Mouse (Mus musculus) forebrain, embryonic 12.5 days (tissue): ENCODE measurements around the gene Ptpn13. TPM values are rescaled to one million over a fixed set of nuclear protein-coding genes. Genes with fewer than 3 reads are reported as not detected.

ENCODE experiments used
- ATAC-seq: fragments of 200-750 bp; cut with Nextera tagmentation; 2 replicates; pipeline ENCODE4 v1.8.0; 2017; ENCODE audit warnings: moderate TSS enrichment; ENCODE audit not compliant: low FRiP score
- H3K27ac ChIP-seq: fragments of 300-500 bp; sonication (generic); 2 replicates; pipeline ENCODE4 v1.5.1; 2016; ENCODE audit warnings: mild to moderate bottlenecking
- H3K27me3 ChIP-seq: fragments of 300-500 bp; sonication (generic); 2 replicates; pipeline ENCODE4 v1.6.1; 2016; ENCODE audit warnings: mild to moderate bottlenecking
- H3K36me3 ChIP-seq: fragments of 300-500 bp; sonication (generic); replicated peaks from 2 replicates; pipeline ENCODE4 v1.6.1; 2016; ENCODE audit warnings: mild to moderate bottlenecking
- H3K4me1 ChIP-seq: fragments of 300-500 bp; sonication (generic); 2 replicates; pipeline ENCODE4 v1.6.1; 2016
- H3K4me2 ChIP-seq: fragments of 300-500 bp; sonication (generic); 2 replicates; pipeline ENCODE4 v1.6.1; 2016; ENCODE audit warnings: mild to moderate bottlenecking, moderate library complexity
- H3K4me3 ChIP-seq: fragments of 300-500 bp; sonication (generic); replicated peaks from 2 replicates; pipeline ENCODE4 v1.5.1; 2016; ENCODE audit warnings: mild to moderate bottlenecking
- H3K9ac ChIP-seq: fragments of 300-500 bp; sonication (generic); 2 replicates; pipeline ENCODE4 v1.6.1; 2016; ENCODE audit warnings: mild to moderate bottlenecking
- H3K9me3 ChIP-seq: fragments of 300-500 bp; sonication (generic); 2 replicates; pipeline ENCODE4 v1.6.1; 2016
- WGBS: fragments of 180-500 bp; shearing (Covaris S2); methylation state at CpG from one replicate; pipeline ENCODE4 v1.1.7; 2016; 5-methylcytosine and 5-hydroxymethylcytosine counted together
- polyA plus RNA-seq: library from polyadenylated mRNA; unstranded; fragments of >200 nt; fragmentation: Nextera tagmentation; extraction: Ambion mirVana; gene quantifications from 2 replicates; pipeline ENCODE4 v1.2.1, GENCODE M21; 2016

Ptpn13 gene
- polyA plus RNA-seq, 1 experiment from 2014 or later: 14.4 TPM

DNA sequence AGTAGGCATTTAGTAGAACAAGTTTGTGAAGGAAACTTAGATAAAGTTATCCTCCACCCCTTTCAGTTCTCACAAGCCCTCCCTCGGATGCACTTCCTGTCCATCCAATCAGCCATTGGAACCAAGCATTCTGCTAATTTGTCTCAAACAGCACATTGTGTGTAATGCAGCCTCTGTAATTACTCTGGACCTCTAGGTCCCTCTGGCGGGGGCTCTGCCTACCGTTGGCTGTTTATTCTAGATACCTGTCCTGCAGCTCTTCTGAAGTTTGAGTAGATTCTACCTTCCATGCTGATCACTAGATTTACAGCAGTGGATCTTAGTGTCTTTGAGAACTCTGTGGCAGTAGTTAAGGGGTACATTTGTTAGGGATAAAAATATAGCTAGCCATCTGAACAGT is 109.5 kb downstream of the Ptpn13 start:
- 70% methylated on average over 3 of the region's 3 CpGs for WGBS
- Histone ChIP-seq H3K9ac (no peak overlapping the region), H3K4me2 (no peak overlapping the region), H3K9me3 (no peaks in the 10 kb centered on the region), H3K4me1 (0 out of 2 replicates have a peak, but pooled peaks cover 10% of the 10 kb centered on the region), H3K27me3 (no peaks in the 10 kb centered on the region), H3K4me3 (no peak overlapping the region), H3K27ac (no peak overlapping the region), H3K36me3 (peaks cover 14% of the 10 kb centered on the region)
- no peak for ATAC-seq

DNA sequence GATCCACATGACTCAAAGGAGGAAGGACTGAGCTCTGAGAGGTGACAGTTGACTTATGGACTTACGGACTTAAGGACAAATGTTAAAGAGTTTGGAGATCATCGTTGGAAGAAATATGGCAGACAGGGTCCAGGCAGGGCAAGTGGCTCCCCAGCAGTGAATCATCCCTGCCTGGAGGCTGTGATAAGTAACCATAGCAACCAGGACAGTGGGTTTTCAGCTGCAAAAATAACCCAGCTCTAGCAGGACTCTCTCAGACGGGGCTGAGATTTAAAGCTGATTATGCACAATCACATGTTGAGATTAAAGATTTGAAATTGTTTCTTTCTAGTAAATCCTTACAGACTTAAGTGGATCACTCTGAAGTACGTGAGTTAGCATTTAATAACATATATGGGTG is 112.4 kb downstream of the Ptpn13 start:
- no peaks in the 10 kb centered on the region for H3K9me3 ChIP-seq
- no peak for ATAC-seq
- H3K36me3 ChIP-seq: peaks cover 5% of the 10 kb centered on the region; the same call in 1 of the 2 replicates
- no peak overlapping the region for H3K4me3 ChIP-seq
- 0 out of 2 replicates have a peak, but pooled peaks cover 7% of the 10 kb centered on the region for H3K4me1 ChIP-seq
- H3K9ac ChIP-seq: no peak overlapping the region
- H3K27me3 ChIP-seq: no peaks in the 10 kb centered on the region
- H3K27ac ChIP-seq: no peak overlapping the region
- H3K4me2 ChIP-seq: no peak overlapping the region
- 69% methylated on average over 4 of the region's 4 CpGs for WGBS

DNA sequence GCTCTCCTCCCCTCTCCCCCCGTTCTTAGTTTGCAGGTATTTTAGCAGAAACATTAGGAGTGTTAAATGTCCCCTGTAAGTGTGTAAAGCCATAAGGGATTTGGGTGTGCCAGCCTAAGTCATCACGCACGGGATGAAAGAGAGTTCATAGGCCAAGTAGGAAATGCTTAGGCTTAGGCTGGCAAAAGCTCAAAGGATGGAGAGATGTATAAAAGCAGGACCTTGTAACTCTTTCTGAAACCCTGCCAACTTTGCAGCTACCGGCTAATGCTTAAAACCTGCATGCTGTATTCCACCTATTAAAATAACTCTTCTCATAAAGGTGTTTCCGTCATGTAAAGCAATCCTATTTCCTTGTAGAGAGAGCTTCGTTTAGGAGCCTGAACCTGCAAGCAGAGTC is 115.6 kb downstream of the Ptpn13 start:
- H3K27ac ChIP-seq: no peak overlapping the region
- 89% methylated on average over 6 of the region's 6 CpGs for WGBS
- no peaks in the 10 kb centered on the region for H3K27me3 ChIP-seq
- no peak for ATAC-seq
- peaks cover 10% of the 10 kb centered on the region for H3K36me3 ChIP-seq
- no peaks in the 10 kb centered on the region for H3K9me3 ChIP-seq
- no peak overlapping the region for H3K9ac ChIP-seq
- H3K4me1 ChIP-seq: 0 out of 2 replicates have a peak, but pooled peaks cover 3% of the 10 kb centered on the region
- H3K4me2 ChIP-seq: no peak overlapping the region
- H3K4me3 ChIP-seq: no peak overlapping the region

DNA sequence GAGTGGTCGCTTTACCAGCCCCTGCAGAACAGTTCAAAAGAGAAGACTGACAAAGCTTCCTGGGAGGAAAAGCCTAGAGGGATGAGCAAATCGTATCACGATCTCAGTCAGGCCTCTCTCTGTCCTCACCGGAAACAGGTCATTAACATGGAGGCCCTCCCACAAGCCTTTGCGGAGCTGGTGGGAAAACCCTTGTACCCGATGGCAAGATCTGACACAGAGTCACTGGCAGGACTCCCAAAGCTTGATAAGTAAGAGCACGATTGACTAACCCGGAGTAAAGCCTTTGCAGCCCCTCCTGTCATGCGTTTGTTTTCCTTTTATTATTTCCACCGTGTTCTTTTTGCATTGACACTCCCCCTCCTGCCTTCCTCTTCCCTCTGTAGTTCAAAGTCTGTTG is 116.1 kb downstream of the Ptpn13 start:
- Histone ChIP-seq H3K27me3 (no peaks in the 10 kb centered on the region), H3K4me1 (0 out of 2 replicates have a peak, but pooled peaks cover 3% of the 10 kb centered on the region), H3K27ac (no peak overlapping the region), H3K4me3 (no peak overlapping the region), H3K9ac (no peak overlapping the region), H3K36me3 (peaks cover 10% of the 10 kb centered on the region), H3K4me2 (no peak overlapping the region), H3K9me3 (no peaks in the 10 kb centered on the region)
- no peak for ATAC-seq
- WGBS: 82% methylated on average over 10 of the region's 10 CpGs

DNA sequence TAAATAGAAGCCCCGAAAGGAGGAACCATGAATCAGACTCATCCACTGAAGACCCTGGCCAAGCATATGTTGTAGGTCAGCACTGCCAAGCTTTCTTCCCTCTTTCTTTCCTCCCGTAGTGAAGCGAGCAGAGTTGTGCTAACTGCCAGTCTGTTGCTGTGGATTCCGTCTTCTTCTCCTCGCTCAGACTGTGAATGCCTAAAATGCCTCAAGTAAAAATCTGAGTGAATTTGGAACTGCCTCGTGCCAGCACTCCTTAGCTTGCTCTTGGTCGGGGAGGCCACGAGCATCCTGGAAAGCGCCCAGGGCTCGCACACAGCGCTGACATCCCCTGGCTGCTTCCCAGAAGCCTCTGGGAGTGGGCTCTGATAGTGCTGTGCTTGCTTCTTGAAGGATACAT is 116.5 kb downstream of the Ptpn13 start:
- Histone ChIP-seq H3K27me3 (no peaks in the 10 kb centered on the region), H3K27ac (no peak overlapping the region), H3K4me1 (0 out of 2 replicates have a peak, but pooled peaks cover 3% of the 10 kb centered on the region), H3K9me3 (no peaks in the 10 kb centered on the region), H3K4me2 (no peak overlapping the region), H3K9ac (no peak overlapping the region), H3K36me3 (peaks cover 10% of the 10 kb centered on the region), H3K4me3 (no peak overlapping the region)
- 89% methylated on average over 11 of the region's 11 CpGs for WGBS
- no peak for ATAC-seq

DNA sequence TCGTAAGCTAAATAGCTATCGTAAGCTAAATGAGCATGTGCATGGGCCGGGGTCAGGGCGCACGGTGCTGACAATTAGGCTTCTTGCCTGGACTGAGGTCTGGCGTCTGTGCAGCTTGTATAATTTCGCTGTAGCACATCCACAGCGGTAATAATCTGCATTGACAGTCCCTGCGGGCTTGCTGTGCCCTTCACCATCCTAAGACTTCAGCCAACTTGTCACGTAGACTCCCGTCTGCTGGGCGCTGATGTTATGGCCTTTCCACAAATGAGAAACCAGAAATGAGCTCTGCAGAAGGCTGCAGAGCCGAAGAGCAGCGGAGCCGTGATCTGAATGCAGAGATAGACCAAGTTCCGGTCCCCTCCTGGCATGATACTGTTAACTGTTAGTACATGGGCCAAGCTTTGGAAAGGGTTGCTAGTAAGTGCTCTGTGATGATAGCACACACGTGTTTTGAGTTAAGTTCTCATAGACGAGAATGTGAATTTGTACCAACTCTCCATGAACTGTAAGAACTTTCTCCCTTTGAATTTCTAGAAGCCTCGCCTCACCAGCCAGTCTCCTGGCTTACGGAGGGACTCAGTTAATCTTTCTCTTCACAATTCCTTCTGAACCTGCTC is 120.5 kb downstream of the Ptpn13 start:
- ATAC-seq: no peak
- H3K4me1 ChIP-seq: 0 out of 2 replicates have a peak, but pooled peaks cover 4% of the 10 kb centered on the region
- no peak overlapping the region for H3K4me2 ChIP-seq
- H3K36me3 ChIP-seq: peaks cover 5% of the 10 kb centered on the region
- no peak overlapping the region for H3K9ac ChIP-seq
- H3K27ac ChIP-seq: no peak overlapping the region
- H3K27me3 ChIP-seq: no peaks in the 10 kb centered on the region
- no peak overlapping the region for H3K4me3 ChIP-seq
- no peaks in the 10 kb centered on the region for H3K9me3 ChIP-seq
- whole genome bisulfite sequencing: 95% methylated on average over 20 of the region's 20 CpGs

DNA sequence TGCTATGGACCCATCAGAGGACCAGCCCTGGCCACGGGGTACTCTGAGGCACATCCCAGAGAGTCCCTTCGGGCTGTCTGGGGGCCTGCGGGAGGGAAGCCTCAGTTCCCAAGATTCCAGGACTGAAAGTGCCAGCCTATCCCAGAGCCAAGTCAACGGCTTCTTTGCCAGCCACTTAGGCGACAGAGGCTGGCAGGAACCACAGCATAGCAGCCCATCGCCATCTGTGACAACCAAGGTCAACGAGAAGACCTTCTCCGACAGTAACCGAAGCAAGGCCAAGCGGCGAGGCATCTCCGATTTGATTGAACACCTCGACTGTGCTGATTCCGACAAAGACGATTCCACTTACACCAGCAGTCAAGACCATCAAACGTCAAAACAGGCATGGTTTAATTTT is 129.8 kb downstream of the Ptpn13 start:
- H3K27ac ChIP-seq: no peak overlapping the region
- H3K9ac ChIP-seq: no peak overlapping the region
- no peaks in the 10 kb centered on the region for H3K27me3 ChIP-seq
- WGBS: 94% methylated on average over 16 of the region's 16 CpGs
- no peak overlapping the region for H3K4me2 ChIP-seq
- no peaks in the 10 kb centered on the region for H3K4me1 ChIP-seq
- H3K9me3 ChIP-seq: no peaks in the 10 kb centered on the region
- no peak for ATAC-seq
- H3K4me3 ChIP-seq: no peak overlapping the region
- H3K36me3 ChIP-seq: peaks cover 34% of the 10 kb centered on the region

DNA sequence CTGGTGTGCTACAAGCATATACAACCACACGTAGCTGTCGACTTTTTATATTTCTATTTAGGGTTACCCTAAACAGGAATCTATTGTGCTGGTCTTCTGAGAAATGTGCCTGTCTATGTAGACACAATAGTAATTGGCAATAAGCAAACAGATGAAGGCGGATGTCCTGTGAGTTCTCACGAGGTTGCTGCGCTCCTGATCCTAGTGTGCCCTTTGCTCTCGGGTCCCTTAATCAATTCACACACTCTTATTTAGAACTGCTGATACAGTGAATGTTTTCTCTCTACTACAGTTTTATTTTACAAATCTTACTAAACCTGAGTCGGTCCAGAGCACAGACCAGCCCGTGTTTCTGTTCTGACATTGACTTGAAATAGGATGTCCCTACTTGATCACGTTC is 135.6 kb downstream of the Ptpn13 start:
- H3K36me3 ChIP-seq: peaks cover 48% of the 10 kb centered on the region
- WGBS: 95% methylated on average over 9 of the region's 9 CpGs
- no peak overlapping the region for H3K4me3 ChIP-seq
- H3K9ac ChIP-seq: no peak overlapping the region
- no peaks in the 10 kb centered on the region for H3K27me3 ChIP-seq
- no peak overlapping the region for H3K4me2 ChIP-seq
- H3K9me3 ChIP-seq: no peaks in the 10 kb centered on the region
- no peak overlapping the region for H3K27ac ChIP-seq
- H3K4me1 ChIP-seq: no peaks in the 10 kb centered on the region
- no peak for ATAC-seq

DNA sequence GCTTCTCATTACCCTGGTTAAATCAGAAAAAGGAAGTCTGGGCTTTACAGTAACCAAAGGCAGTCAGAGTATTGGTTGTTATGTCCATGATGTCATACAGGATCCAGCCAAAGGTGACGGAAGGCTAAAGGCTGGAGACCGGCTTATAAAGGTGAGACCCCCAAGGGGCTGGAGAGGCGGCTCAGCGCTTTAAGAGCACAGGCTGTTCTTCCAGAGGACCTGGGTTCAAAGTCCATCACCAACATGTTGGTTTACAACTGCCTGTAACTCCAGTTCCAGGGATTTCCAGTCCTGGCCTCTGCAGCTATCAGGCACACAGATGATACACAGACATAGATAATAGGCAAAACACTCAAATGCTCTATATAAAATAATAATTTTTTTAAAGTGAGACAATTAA is 143.0 kb downstream of the Ptpn13 start:
- Histone ChIP-seq H3K27ac (no peak overlapping the region), H3K9ac (no peak overlapping the region), H3K4me1 (no peaks in the 10 kb centered on the region), H3K9me3 (no peaks in the 10 kb centered on the region), H3K4me3 (no peak overlapping the region), H3K4me2 (no peak overlapping the region), H3K27me3 (no peaks in the 10 kb centered on the region), H3K36me3 (peaks cover 32% of the 10 kb centered on the region)
- 94% methylated on average over 4 of the region's 4 CpGs for WGBS
- no peak for ATAC-seq

DNA sequence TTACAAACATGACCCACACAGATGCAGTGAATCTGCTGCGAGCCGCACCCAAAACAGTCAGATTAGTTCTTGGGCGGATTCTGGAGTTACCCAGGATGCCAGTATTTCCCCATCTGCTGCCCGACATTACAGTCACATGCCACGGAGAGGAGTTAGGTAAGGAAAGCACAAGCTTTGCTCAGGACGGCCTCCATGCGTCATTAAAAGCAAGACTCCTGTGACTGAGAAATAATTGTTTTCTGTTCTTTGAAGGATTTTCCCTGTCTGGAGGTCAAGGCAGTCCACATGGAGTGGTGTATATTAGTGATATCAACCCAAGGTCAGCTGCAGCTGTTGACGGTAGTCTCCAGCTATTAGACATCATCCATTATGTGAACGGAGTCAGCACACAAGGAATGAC is 144.5 kb downstream of the Ptpn13 start:
- no peak overlapping the region for H3K9ac ChIP-seq
- peaks cover 32% of the 10 kb centered on the region for H3K36me3 ChIP-seq
- H3K4me3 ChIP-seq: no peak overlapping the region
- no peaks in the 10 kb centered on the region for H3K27me3 ChIP-seq
- H3K9me3 ChIP-seq: no peaks in the 10 kb centered on the region
- no peaks in the 10 kb centered on the region for H3K4me1 ChIP-seq
- no peak overlapping the region for H3K27ac ChIP-seq
- ATAC-seq: no peak
- no peak overlapping the region for H3K4me2 ChIP-seq
- 91% methylated on average over 9 of the region's 9 CpGs for WGBS

DNA sequence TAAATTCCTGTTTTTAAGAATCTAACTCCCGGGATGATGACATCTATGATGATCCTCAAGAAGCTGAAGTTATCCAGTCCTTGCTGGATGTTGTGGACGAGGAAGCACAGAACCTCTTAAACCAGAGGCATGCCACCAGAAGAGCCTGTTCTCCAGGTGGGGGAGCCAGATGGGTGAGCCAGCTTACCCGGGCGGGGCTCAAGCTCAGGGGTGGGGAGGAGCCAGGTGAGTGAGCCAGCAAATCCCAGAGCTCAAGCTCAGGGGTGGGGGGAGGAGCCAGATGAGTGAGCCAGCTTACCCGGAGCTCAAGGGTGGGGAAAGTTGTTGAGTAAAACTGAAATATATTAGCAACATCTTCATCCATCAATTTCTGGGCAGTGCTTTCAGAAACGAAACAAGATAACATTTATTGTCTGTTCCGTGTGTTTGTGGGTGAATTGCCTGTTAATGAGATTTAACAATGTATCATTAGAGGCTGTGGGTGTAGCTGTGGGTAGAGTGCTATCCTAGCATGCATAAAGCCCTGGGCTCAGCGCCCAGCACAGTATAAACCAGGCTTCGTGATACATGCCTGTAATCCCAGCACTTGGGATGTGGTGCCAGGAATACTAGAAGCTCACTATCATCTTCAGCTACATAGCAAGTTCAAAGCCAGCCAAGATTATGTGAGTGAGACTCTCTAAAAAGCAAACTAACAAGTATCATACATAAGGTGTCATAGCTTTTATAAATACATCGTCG is 154.9 kb downstream of the Ptpn13 start:
- no peak overlapping the region for H3K4me2 ChIP-seq
- no peak overlapping the region for H3K9ac ChIP-seq
- no peaks in the 10 kb centered on the region for H3K4me1 ChIP-seq
- H3K36me3 ChIP-seq: peaks cover 24% of the 10 kb centered on the region
- ATAC-seq: no peak
- WGBS: 85% methylated on average over 11 of the region's 11 CpGs
- no peaks in the 10 kb centered on the region for H3K9me3 ChIP-seq
- no peak overlapping the region for H3K4me3 ChIP-seq
- H3K27ac ChIP-seq: no peak overlapping the region
- no peaks in the 10 kb centered on the region for H3K27me3 ChIP-seq

DNA sequence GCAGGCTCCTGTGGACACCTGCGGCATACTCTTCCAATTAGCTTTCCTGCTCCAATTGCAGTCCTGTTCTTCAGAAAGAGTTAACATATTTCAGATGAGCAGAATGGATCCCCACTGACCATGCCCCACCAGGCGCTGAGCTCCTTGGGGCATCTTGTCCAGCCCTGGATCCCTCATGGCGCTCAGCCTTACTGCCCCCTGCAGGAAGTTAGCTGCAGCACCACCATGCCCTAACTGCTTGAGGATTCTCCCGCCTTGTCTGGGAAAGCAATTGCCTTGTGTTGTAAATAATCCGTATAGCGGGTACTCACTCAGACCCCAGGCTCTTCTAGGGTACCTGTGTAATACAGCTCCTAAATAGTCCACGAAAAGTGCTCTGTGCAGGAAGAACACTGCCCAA is 162.2 kb downstream of the Ptpn13 start:
- no peaks in the 10 kb centered on the region for H3K27me3 ChIP-seq
- H3K36me3 ChIP-seq: peaks cover 11% of the 10 kb centered on the region
- H3K9me3 ChIP-seq: no peaks in the 10 kb centered on the region
- WGBS: 81% methylated on average over 7 of the region's 7 CpGs
- H3K4me1 ChIP-seq: no peaks in the 10 kb centered on the region
- no peak for ATAC-seq
- no peak overlapping the region for H3K27ac ChIP-seq
- H3K4me2 ChIP-seq: no peak overlapping the region
- no peak overlapping the region for H3K4me3 ChIP-seq
- no peak overlapping the region for H3K9ac ChIP-seq

DNA sequence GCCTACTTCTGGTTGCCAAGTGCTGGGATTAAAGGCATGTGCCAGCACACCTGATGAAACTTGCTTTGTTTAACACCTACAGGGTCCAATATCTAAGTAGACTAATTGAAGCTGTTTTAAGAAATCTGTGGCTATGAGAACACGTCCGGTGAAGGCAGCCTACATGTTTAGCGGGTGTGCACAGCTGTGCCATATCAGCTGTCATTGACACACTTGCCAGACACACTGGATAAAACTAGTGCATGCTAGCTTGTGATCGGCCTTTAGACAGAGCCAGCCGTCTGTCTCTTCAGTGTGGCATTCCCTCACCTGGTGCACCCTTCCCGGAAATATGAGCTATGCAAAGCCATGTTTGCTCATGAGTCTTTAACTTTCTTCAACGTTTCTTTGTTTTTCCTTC is 166.9 kb downstream of the Ptpn13 start:
- H3K4me3 ChIP-seq: no peak overlapping the region
- peaks cover 4% of the 10 kb centered on the region; the same call in 1 of the 2 replicates for H3K4me1 ChIP-seq
- H3K9me3 ChIP-seq: no peaks in the 10 kb centered on the region
- H3K27me3 ChIP-seq: no peaks in the 10 kb centered on the region
- ATAC-seq: no peak
- peaks cover 7% of the 10 kb centered on the region for H3K36me3 ChIP-seq
- no peak overlapping the region for H3K27ac ChIP-seq
- H3K4me2 ChIP-seq: no peak overlapping the region
- WGBS: 90% methylated on average over 7 of the region's 7 CpGs
- no peak overlapping the region for H3K9ac ChIP-seq
